Mouse (Mus musculus) neural tube, embryonic 12.5 days (tissue): ENCODE data around the gene Arid1a. TPM values are rescaled to one million over a fixed set of nuclear protein-coding genes. Genes with fewer than 3 reads are reported as not detected.

Experiments
- ATAC-seq: fragments of 200-750 bp; cut with Nextera tagmentation; 2 replicates; pipeline ENCODE4 v1.8.0; 2017; ENCODE audit warnings: low read depth, mild to moderate bottlenecking, moderate TSS enrichment, moderate library complexity; ENCODE audit not compliant: low FRiP score
- H3K27ac ChIP-seq: fragments of 300-500 bp; sonication (generic); 2 replicates; pipeline ENCODE4 v1.5.1; 2016
- H3K27me3 ChIP-seq: fragments of 300-500 bp; sonication (generic); replicated peaks from 2 replicates; pipeline ENCODE4 v1.6.1; 2016; ENCODE audit warnings: mild to moderate bottlenecking
- H3K36me3 ChIP-seq: fragments of 300-500 bp; sonication (generic); 2 replicates; pipeline ENCODE4 v1.6.1; 2016; ENCODE audit warnings: mild to moderate bottlenecking
- H3K4me1 ChIP-seq: fragments of 300-500 bp; sonication (generic); 2 replicates; pipeline ENCODE4 v1.6.1; 2016
- H3K4me2 ChIP-seq: fragments of 300-500 bp; sonication (generic); replicated peaks from 2 replicates; pipeline ENCODE4 v1.6.1; 2016; ENCODE audit warnings: mild to moderate bottlenecking
- H3K4me3 ChIP-seq: fragments of 300-500 bp; sonication (generic); 2 replicates; pipeline ENCODE4 v1.5.1; 2016
- H3K9ac ChIP-seq: fragments of 300-500 bp; sonication (generic); 2 replicates; pipeline ENCODE4 v1.6.1; 2016; ENCODE audit warnings: mild to moderate bottlenecking
- H3K9me3 ChIP-seq: fragments of 300-500 bp; sonication (generic); 2 replicates; pipeline ENCODE4 v1.6.1; 2016; ENCODE audit warnings: mild to moderate bottlenecking
- WGBS: fragments of 180-500 bp; shearing (Covaris S2); methylation state at CpG from one replicate; pipeline ENCODE4 v1.1.7; 2016; 5-methylcytosine and 5-hydroxymethylcytosine counted together
- polyA plus RNA-seq: library from polyadenylated mRNA; unstranded; fragments of >200 nt; fragmentation: Nextera tagmentation; extraction: Ambion mirVana; gene quantifications from 2 replicates; pipeline ENCODE4 v1.2.1, GENCODE M21; 2016

Gene Arid1a
- polyA plus RNA-seq, result 41.0 and 42.4 TPM in 2 replicates

GRCm38 (mm10) chr4:133756514-133757268 is at the start of gene Arid1a:
Arid1a (minus strand) TSS chr4:133756769.
- H3K4me2 ChIP-seq, result peak within 1 kb of the TSS; percentile 97
- H3K9me3 ChIP-seq, result no peaks in the 10 kb centered on the region
- no peaks in the 10 kb centered on the region for H3K36me3 ChIP-seq
- peak within 1 kb of the TSS; percentile 97 for H3K27ac ChIP-seq
- peaks cover 17% of the 10 kb centered on the region for H3K4me1 ChIP-seq
- peak within 1 kb of the TSS; percentile 100 for H3K9ac ChIP-seq
- H3K4me3 ChIP-seq, result peak within 1 kb of the TSS; percentile 100
- under 1% methylated on average over 40 of the region's 40 CpGs for WGBS
- no peaks in the 10 kb centered on the region for H3K27me3 ChIP-seq
- peak; percentile 57 for ATAC-seq

GRCm38 (mm10) chr4:133804401-133805263 is 48.1 kb upstream of the Arid1a start:
- H3K4me2 ChIP-seq, result no peak overlapping the region
- ATAC-seq, result no peak
- no peaks in the 10 kb centered on the region for H3K4me1 ChIP-seq
- no peak overlapping the region for H3K4me3 ChIP-seq
- H3K9me3 ChIP-seq, result no peaks in the 10 kb centered on the region
- H3K9ac ChIP-seq, result no peak overlapping the region
- H3K27me3 ChIP-seq, result no peaks in the 10 kb centered on the region
- H3K27ac ChIP-seq, result no peak overlapping the region
- H3K36me3 ChIP-seq, result no peaks in the 10 kb centered on the region
- WGBS, result 77% methylated on average over 15 of the region's 15 CpGs

GRCm38 (mm10) chr4:133800589-133800988 is 44.0 kb upstream of the Arid1a start:
- Histone ChIP-seq H3K27ac (no peak overlapping the region), H3K27me3 (no peaks in the 10 kb centered on the region), H3K4me1 (no peaks in the 10 kb centered on the region), H3K9ac (no peak overlapping the region), H3K4me3 (no peak overlapping the region), H3K4me2 (no peak overlapping the region), H3K36me3 (no peaks in the 10 kb centered on the region), H3K9me3 (no peaks in the 10 kb centered on the region)
- no peak for ATAC-seq
- 40% methylated on average over 5 of the region's 6 CpGs for WGBS

GRCm38 (mm10) chr4:133793269-133793668 is 36.7 kb upstream of the Arid1a start:
- Histone ChIP-seq H3K27me3 (no peaks in the 10 kb centered on the region), H3K4me1 (no peaks in the 10 kb centered on the region), H3K27ac (no peak overlapping the region), H3K4me3 (no peak overlapping the region), H3K9me3 (no peaks in the 10 kb centered on the region), H3K9ac (no peak overlapping the region), H3K36me3 (no peaks in the 10 kb centered on the region), H3K4me2 (no peak overlapping the region)
- WGBS, result 91% methylated on average over 3 of the region's 3 CpGs
- ATAC-seq, result no peak

- 83% methylated on average over 21 of the region's 21 CpGs for WGBS
- no peak overlapping the region for H3K27ac ChIP-seq
- no peaks in the 10 kb centered on the region for H3K36me3 ChIP-seq
These were observed 18.3 kb upstream of the Arid1a start for GRCm38 (mm10) chr4:133774570-133775554.

GRCm38 (mm10) chr4:133769157-133769556 is 12.6 kb upstream of the Arid1a start:
- Histone ChIP-seq H3K27ac (no peak overlapping the region), H3K4me2 (no peak overlapping the region), H3K27me3 (no peaks in the 10 kb centered on the region), H3K4me1 (no peaks in the 10 kb centered on the region), H3K9me3 (no peaks in the 10 kb centered on the region), H3K36me3 (no peaks in the 10 kb centered on the region), H3K4me3 (no peak overlapping the region), H3K9ac (no peak overlapping the region)
- 86% methylated on average over 3 of the region's 3 CpGs for WGBS
- no peak for ATAC-seq

More at GRCm38 (mm10) chr4:133774570-133775554, 18.3 kb upstream of the Arid1a start:
- no peak overlapping the region for H3K4me3 ChIP-seq
- H3K9ac ChIP-seq, result no peak overlapping the region
- ATAC-seq, result no peak
- no peaks in the 10 kb centered on the region for H3K9me3 ChIP-seq
- H3K4me1 ChIP-seq, result no peaks in the 10 kb centered on the region
- H3K27me3 ChIP-seq, result no peaks in the 10 kb centered on the region
- no peak overlapping the region for H3K4me2 ChIP-seq

GRCm38 (mm10) chr4:133763112-133763511 is 6.5 kb upstream of the Arid1a start:
- no peaks in the 10 kb centered on the region for H3K4me1 ChIP-seq
- H3K9me3 ChIP-seq, result no peaks in the 10 kb centered on the region
- H3K27ac ChIP-seq, result no peak overlapping the region
- no peaks in the 10 kb centered on the region for H3K27me3 ChIP-seq
- H3K9ac ChIP-seq, result no peak overlapping the region
- WGBS, result 73% methylated on average over 6 of the region's 6 CpGs
- no peaks in the 10 kb centered on the region for H3K36me3 ChIP-seq
- no peak for ATAC-seq
- H3K4me2 ChIP-seq, result no peak overlapping the region
- no peak overlapping the region for H3K4me3 ChIP-seq

GRCm38 (mm10) chr4:133759659-133760058 is 3.1 kb upstream of the Arid1a start:
- 84% methylated on average over 8 of the region's 8 CpGs for WGBS
- Histone ChIP-seq H3K9ac (no peak overlapping the region), H3K27ac (no peak overlapping the region), H3K4me3 (no peak overlapping the region), H3K4me2 (no peak overlapping the region), H3K9me3 (no peaks in the 10 kb centered on the region), H3K36me3 (no peaks in the 10 kb centered on the region), H3K27me3 (no peaks in the 10 kb centered on the region), H3K4me1 (peaks cover 15% of the 10 kb centered on the region)
- ATAC-seq, result no peak

- ATAC-seq, result no peak
- peak overlapping the region; percentile 54 for H3K4me3 ChIP-seq
- no peaks in the 10 kb centered on the region for H3K36me3 ChIP-seq
- H3K27ac ChIP-seq, result peak overlapping the region; percentile 97
- H3K9me3 ChIP-seq, result no peaks in the 10 kb centered on the region
- peak overlapping the region; percentile 100 for H3K9ac ChIP-seq
- no peaks in the 10 kb centered on the region for H3K27me3 ChIP-seq
- H3K4me1 ChIP-seq, result peaks cover 17% of the 10 kb centered on the region
- peak overlapping the region; percentile 97 for H3K4me2 ChIP-seq
- under 1% methylated on average over 38 of the region's 38 CpGs for WGBS
These were observed 783 bp upstream of the Arid1a start for GRCm38 (mm10) chr4:133757269-133757835.

- WGBS, result 2% methylated on average over 11 of the region's 11 CpGs
- ATAC-seq, result no peak
- H3K9ac ChIP-seq, result peak overlapping the region; percentile 100
- no peaks in the 10 kb centered on the region for H3K36me3 ChIP-seq
- no peaks in the 10 kb centered on the region for H3K27me3 ChIP-seq
- peak overlapping the region; percentile 97 for H3K4me2 ChIP-seq
- H3K9me3 ChIP-seq, result no peaks in the 10 kb centered on the region
- peak overlapping the region; percentile 39 for H3K27ac ChIP-seq
- H3K4me3 ChIP-seq, result peak overlapping the region; percentile 54
- H3K4me1 ChIP-seq, result peaks cover 17% of the 10 kb centered on the region
These were observed 653 bp downstream of the Arid1a start for GRCm38 (mm10) chr4:133755861-133756371.
